Mouse (Mus musculus) left cerebral cortex, adult 6 months (tissue): ENCODE data around the gene 9030612E09Rik. TPM values are rescaled to one million over a fixed set of nuclear protein-coding genes. Genes with fewer than 3 reads are reported as not detected.

Experiments
- long read RNA-seq, 2 experiments: library from polyadenylated mRNA; unstranded; transcript quantifications; one replicate each; pipeline ENCODE4 v2.0.0; 2019 to 2020
- polyA plus RNA-seq: library from polyadenylated mRNA; unstranded; fragments of <200 nt; fragmentation: Nextera tagmentation; gene quantifications from 2 replicates; pipeline ENCODE4 v1.2.3, GENCODE M21; 2021

The 9030612E09Rik gene
- 0.67 and 1.0 TPM in 2 replicates for polyA plus RNA-seq
- long read RNA-seq, experiment 1, partial matches to known transcripts: 0 of 2 reads
- long read RNA-seq, experiment 1, other reads (novel, unspliced or antisense): 0 of 2 reads
- long read RNA-seq, experiment 2, partial matches to known transcripts: 0 of 2 reads
- long read RNA-seq, experiment 2, other reads (novel, unspliced or antisense): 0 of 2 reads

GRCm38 (mm10) chr10:43174326-43175155 lies at the start of gene 9030612E09Rik, which contains the start of gene Sobp:
Gene 9030612E09Rik (plus strand): TSS chr10:43174704.
Gene Sobp (minus strand): TSS chr10:43174530.

DNA sequence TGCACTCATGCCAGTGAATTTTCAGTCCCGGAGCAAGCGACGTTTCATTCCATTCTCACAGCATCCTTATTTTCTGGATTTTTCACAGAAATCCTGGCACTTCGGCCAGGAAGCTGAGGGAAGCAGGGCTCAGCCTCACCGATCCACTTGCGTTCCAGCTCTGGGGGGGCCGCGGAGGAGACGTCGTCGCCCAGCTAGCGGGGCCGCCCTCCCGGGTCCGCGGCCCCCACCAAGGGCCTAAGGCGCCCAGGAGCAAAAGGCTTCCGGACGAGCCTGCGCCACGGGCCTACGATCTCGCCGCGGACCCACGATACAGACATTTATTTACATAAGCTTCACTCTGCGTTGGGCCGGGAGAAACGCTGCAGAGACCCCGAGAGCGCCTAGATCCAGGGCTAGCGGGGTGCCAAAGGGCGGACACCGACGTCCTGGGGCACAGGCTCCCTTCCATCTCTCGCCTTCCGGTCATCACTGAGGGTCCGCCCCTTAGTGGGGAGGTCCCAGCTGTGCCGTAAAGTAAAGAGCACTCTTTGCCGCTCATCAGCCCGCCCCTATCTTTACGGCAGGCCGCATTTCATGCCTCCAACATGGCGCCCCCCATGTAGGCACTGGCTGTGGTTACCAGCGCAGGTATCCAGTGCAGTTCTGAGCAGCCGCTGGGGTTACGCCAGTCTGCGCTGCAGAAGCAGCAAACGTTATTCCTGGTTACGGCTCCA lies 46.6 kb downstream of the 9030612E09Rik start, which contains the start of gene Pdss2:
Gene Pdss2, plus strand, starts transcription at position 577 of the 716 bp plus-strand sequence.

Other genes with a start within 250 kb of the 9030612E09Rik start
- 7.9 and 9.5 TPM in 2 replicates for gene Sobp, start 174 bp upstream of the 9030612E09Rik start, polyA plus RNA-seq
- gene Pdss2, start 46.8 kb downstream of the 9030612E09Rik start, polyA plus RNA-seq: 9.9 and 11.7 TPM in 2 replicates